Mouse (Mus musculus) liver, postnatal 0 days (tissue): ENCODE measurements around the gene Commd1. TPM values are rescaled to one million over a fixed set of nuclear protein-coding genes. Genes with fewer than 3 reads are reported as not detected.
A peak's percentile ranks its signal among the peaks of the same experiment; 100 is the strongest.

Experiments
- ATAC-seq: fragments of 200-750 bp; cut with Nextera tagmentation; 2 replicates; pipeline ENCODE4 v1.8.0; 2017; ENCODE audit warnings: mild to moderate bottlenecking, moderate library complexity
- DNase-seq: peaks from one replicate; pipeline ENCODE4 v3.0.0-alpha.2; 2016
- H3K27ac ChIP-seq: fragments of 300-500 bp; sonication (generic); 2 replicates; pipeline ENCODE4 v1.5.1; 2014; ENCODE audit warnings: antibody characterized with exemption, moderate library complexity, mild to moderate bottlenecking, low read depth
- H3K27me3 ChIP-seq: fragments of 300-500 bp; sonication (generic); 2 replicates; pipeline ENCODE4 v1.6.1; 2014; ENCODE audit warnings: low read length, control low read depth, mixed read lengths; ENCODE audit not compliant: insufficient read depth
- H3K36me3 ChIP-seq: fragments of 300-500 bp; sonication (generic); replicated peaks from 2 replicates; pipeline ENCODE4 v1.6.1; 2014; ENCODE audit warnings: mild to moderate bottlenecking, control low read depth, low read length, moderate library complexity, mixed read lengths; ENCODE audit not compliant: insufficient read depth
- H3K4me1 ChIP-seq: fragments of 300-500 bp; sonication (generic); 2 replicates; pipeline ENCODE4 v1.6.1; 2014; ENCODE audit warnings: antibody characterized with exemption, mild to moderate bottlenecking, control low read depth; ENCODE audit not compliant: insufficient read depth
- H3K4me2 ChIP-seq: fragments of 300-500 bp; sonication (generic); 2 replicates; pipeline ENCODE4 v1.6.1; 2014; ENCODE audit warnings: low read depth, mild to moderate bottlenecking, low read length, moderate library complexity, mixed read lengths
- H3K4me3 ChIP-seq: fragments of 300-500 bp; sonication (generic); 2 replicates; pipeline ENCODE4 v1.5.1; 2014; ENCODE audit warnings: low read depth, low read length
- H3K9ac ChIP-seq: fragments of 300-500 bp; sonication (generic); replicated peaks from 2 replicates; pipeline ENCODE4 v1.6.1; 2014; ENCODE audit warnings: mild to moderate bottlenecking, moderate library complexity
- H3K9me3 ChIP-seq: fragments of 300-500 bp; sonication (generic); 2 replicates; pipeline ENCODE4 v1.6.1; 2016; ENCODE audit warnings: mild to moderate bottlenecking, control low read depth, low read length, mixed read lengths
- CTCF ChIP-seq: sonication (generic); IDR thresholded peaks from 2 replicates; pipeline ENCODE4 v1.5.1; 2016; ENCODE audit warnings: antibody characterized with exemption, low read depth
- EP300 ChIP-seq: IDR thresholded peaks from 2 replicates; pipeline ENCODE4 v1.6.1; 2016; ENCODE audit warnings: antibody characterized with exemption, low read depth, mild to moderate bottlenecking
- WGBS: fragments of 180-500 bp; shearing (Covaris S2); extraction: QIAGEN DNeasy Blood & Tissue Kit; methylation state at CpG from one replicate; pipeline ENCODE4 v1.1.7; 2014; ENCODE audit not compliant: insufficient replicate concordance; 5-methylcytosine and 5-hydroxymethylcytosine counted together
- polyA plus RNA-seq: library from polyadenylated mRNA; unstranded; fragments of >200 nt; fragmentation: Nextera tagmentation; extraction: Ambion mirVana; gene quantifications from 2 replicates; pipeline ENCODE4 v1.2.1, GENCODE M21; 2015

Gene Commd1
- polyA plus RNA-seq, 1 experiment from 2014 or later, result 157 TPM

DNA sequence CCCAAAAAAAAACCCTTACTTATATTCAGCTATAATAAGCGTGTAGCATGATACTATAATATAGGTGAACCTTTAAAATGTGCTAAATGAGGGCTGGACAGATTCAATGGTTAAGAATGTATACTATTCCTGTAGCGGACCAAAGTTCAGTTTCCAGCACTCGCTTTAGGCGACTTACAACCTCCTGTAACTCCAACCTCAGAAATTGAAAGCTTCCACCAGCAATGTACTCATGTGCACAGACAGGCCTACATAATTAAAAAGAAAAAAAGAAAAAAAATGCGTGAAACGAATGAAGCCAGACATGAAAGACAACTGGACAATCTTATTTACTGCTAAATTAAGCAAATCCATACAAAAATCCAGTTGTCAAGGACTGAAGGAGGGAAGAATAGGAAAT is 664 bp upstream of the Commd1 start:
- H3K27me3 ChIP-seq, result no peaks in the 10 kb centered on the region
- H3K9ac ChIP-seq, result no peak overlapping the region
- peaks cover 8% of the 10 kb centered on the region for H3K4me1 ChIP-seq
- H3K4me2 ChIP-seq, result peak overlapping the region; percentile 78
- H3K4me3 ChIP-seq, result peak overlapping the region; percentile 73; the same call in 1 of the 2 replicates
- DNase-seq (no peak), ATAC-seq (no peak)
- H3K9me3 ChIP-seq, result no peaks in the 10 kb centered on the region
- WGBS, result 72% methylated on average over 6 of the region's 6 CpGs
- no peak overlapping the region for H3K27ac ChIP-seq
- H3K36me3 ChIP-seq, result peaks cover 5% of the 10 kb centered on the region
- no peak for TF ChIP-seq EP300
- TF ChIP-seq CTCF, result no peak

- no peaks in the 10 kb centered on the region for H3K27me3 ChIP-seq
- peaks cover 17% of the 10 kb centered on the region for H3K36me3 ChIP-seq
- H3K4me2 ChIP-seq, result peak overlapping the region; percentile 78
- WGBS, result 2% methylated on average over 12 of the region's 12 CpGs
- H3K9me3 ChIP-seq, result no peaks in the 10 kb centered on the region
- H3K27ac ChIP-seq, result peak overlapping the region; percentile 97
- ATAC-seq, result peak; percentile 47
- no peak for DNase-seq
- H3K9ac ChIP-seq, result peak overlapping the region; percentile 76
- H3K4me3 ChIP-seq, result peak overlapping the region; percentile 73
- TF ChIP-seq EP300 (no peak), CTCF (no peak)
- H3K4me1 ChIP-seq, result peaks cover 11% of the 10 kb centered on the region
Measured at GRCm38 (mm10) chr11:22981543-22981950, 635 bp downstream of the Commd1 start.

GRCm38 (mm10) chr11:22981041-22981440 is 1.1 kb downstream of the Commd1 start:
- peak overlapping the region; percentile 73 for H3K4me3 ChIP-seq
- no peak for TF ChIP-seq EP300
- TF ChIP-seq CTCF, result no peak
- peak overlapping the region; percentile 97; the same call in 1 of the 2 replicates for H3K27ac ChIP-seq
- DNase-seq (no peak), ATAC-seq (no peak)
- no peaks in the 10 kb centered on the region for H3K9me3 ChIP-seq
- H3K36me3 ChIP-seq, result peaks cover 18% of the 10 kb centered on the region
- no peaks in the 10 kb centered on the region for H3K27me3 ChIP-seq
- H3K4me2 ChIP-seq, result peak overlapping the region; percentile 78
- 33% methylated on average over 4 of the region's 4 CpGs for WGBS
- peak overlapping the region; percentile 76 for H3K9ac ChIP-seq
- H3K4me1 ChIP-seq, result peaks cover 16% of the 10 kb centered on the region

GRCm38 (mm10) chr11:22979221-22979620 is 3.0 kb downstream of the Commd1 start:
- TF ChIP-seq CTCF (no peak), EP300 (no peak)
- Histone ChIP-seq H3K9ac (no peak overlapping the region), H3K4me1 (peaks cover 20% of the 10 kb centered on the region), H3K36me3 (peaks cover 18% of the 10 kb centered on the region), H3K27ac (no peak overlapping the region), H3K4me2 (no peak overlapping the region), H3K27me3 (no peaks in the 10 kb centered on the region), H3K9me3 (no peaks in the 10 kb centered on the region), H3K4me3 (no peak overlapping the region)
- 68% methylated on average over 1 of the region's 1 CpGs for WGBS
- no peak for DNase-seq
- no peak for ATAC-seq

- no peaks in the 10 kb centered on the region for H3K27me3 ChIP-seq
- H3K9ac ChIP-seq, result no peak overlapping the region
- TF ChIP-seq CTCF (no peak), EP300 (no peak)
- no peak overlapping the region for H3K4me3 ChIP-seq
- ATAC-seq (no peak), DNase-seq (no peak)
- peaks cover 20% of the 10 kb centered on the region for H3K4me1 ChIP-seq
- no peak overlapping the region for H3K27ac ChIP-seq
- no peaks in the 10 kb centered on the region for H3K9me3 ChIP-seq
- WGBS, result 92% methylated on average over 1 of the region's 1 CpGs
- peaks cover 18% of the 10 kb centered on the region for H3K36me3 ChIP-seq
- no peak overlapping the region for H3K4me2 ChIP-seq
Measured at GRCm38 (mm10) chr11:22978711-22979110, 3.5 kb downstream of the Commd1 start.

GRCm38 (mm10) chr11:22978215-22978614 is 4.0 kb downstream of the Commd1 start:
- no peaks in the 10 kb centered on the region for H3K9me3 ChIP-seq
- H3K4me2 ChIP-seq, result no peak overlapping the region
- no peak for DNase-seq
- 82% methylated on average over 3 of the region's 3 CpGs for WGBS
- H3K27me3 ChIP-seq, result no peaks in the 10 kb centered on the region
- H3K4me3 ChIP-seq, result no peak overlapping the region
- no peak overlapping the region for H3K9ac ChIP-seq
- no peak overlapping the region for H3K27ac ChIP-seq
- H3K4me1 ChIP-seq, result peaks cover 20% of the 10 kb centered on the region
- no peak for TF ChIP-seq CTCF
- peaks cover 18% of the 10 kb centered on the region for H3K36me3 ChIP-seq
- no peak for ATAC-seq

DNA sequence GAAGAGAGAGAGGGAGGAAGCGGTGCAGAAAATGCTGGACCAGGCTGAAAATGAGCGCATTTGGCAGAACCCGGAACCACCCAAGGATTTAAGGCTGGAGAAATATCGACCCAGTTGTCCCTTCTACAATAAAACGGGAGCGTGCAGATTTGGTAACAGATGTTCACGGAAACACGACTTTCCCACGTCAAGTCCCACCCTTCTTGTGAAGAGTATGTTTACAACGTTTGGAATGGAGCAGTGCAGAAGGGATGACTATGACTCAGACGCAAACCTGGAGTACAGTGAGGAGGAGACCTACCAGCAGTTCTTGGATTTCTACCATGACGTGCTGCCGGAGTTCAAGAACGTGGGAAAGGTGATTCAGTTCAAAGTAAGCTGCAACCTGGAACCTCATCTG is 8.6 kb downstream of the Commd1 start:
- ATAC-seq (no peak), DNase-seq (no peak)
- Histone ChIP-seq H3K4me2 (peak overlapping the region; percentile 67), H3K36me3 (peaks cover 18% of the 10 kb centered on the region), H3K4me3 (peak overlapping the region; percentile 60), H3K27me3 (no peaks in the 10 kb centered on the region), H3K9ac (peak overlapping the region; percentile 66), H3K27ac (peak overlapping the region; percentile 80), H3K4me1 (peaks cover 12% of the 10 kb centered on the region), H3K9me3 (no peaks in the 10 kb centered on the region)
- no peak for TF ChIP-seq CTCF
- TF ChIP-seq EP300, result no peak
- WGBS, result 46% methylated on average over 14 of the region's 14 CpGs
